Mouse (Mus musculus) midbrain, embryonic 15.5 days (tissue): Measurements from ENCODE around the gene Wdr24. TPM values are rescaled to one million over a fixed set of nuclear protein-coding genes. Genes with fewer than 3 reads are reported as not detected.

Experiments used
- ATAC-seq: fragments of 200-750 bp; cut with Nextera tagmentation; replicated peaks from 2 replicates; pipeline ENCODE4 v1.8.0; 2017; ENCODE audit warnings: moderate TSS enrichment
- H3K27ac ChIP-seq: fragments of 300-500 bp; sonication (generic); 2 replicates; pipeline ENCODE4 v1.5.1; 2015; ENCODE audit warnings: mild to moderate bottlenecking, inconsistent platforms
- H3K27me3 ChIP-seq: fragments of 300-500 bp; sonication (generic); replicated peaks from 2 replicates; pipeline ENCODE4 v1.6.1; 2015; ENCODE audit warnings: inconsistent platforms
- H3K36me3 ChIP-seq: fragments of 300-500 bp; sonication (generic); replicated peaks from 2 replicates; pipeline ENCODE4 v1.6.1; 2015; ENCODE audit warnings: inconsistent platforms
- H3K4me1 ChIP-seq: fragments of 300-500 bp; sonication (generic); 2 replicates; pipeline ENCODE4 v1.6.1; 2015; ENCODE audit warnings: inconsistent platforms
- H3K4me2 ChIP-seq: fragments of 300-500 bp; sonication (generic); 2 replicates; pipeline ENCODE4 v1.6.1; 2015; ENCODE audit warnings: inconsistent platforms, mild to moderate bottlenecking, moderate library complexity
- H3K4me3 ChIP-seq: fragments of 300-500 bp; sonication (generic); 2 replicates; pipeline ENCODE4 v1.5.1; 2015; ENCODE audit warnings: mild to moderate bottlenecking, inconsistent platforms
- H3K9ac ChIP-seq: fragments of 300-500 bp; sonication (generic); 2 replicates; pipeline ENCODE4 v1.6.1; 2015; ENCODE audit warnings: mild to moderate bottlenecking, inconsistent platforms
- H3K9me3 ChIP-seq: fragments of 300-500 bp; sonication (generic); 2 replicates; pipeline ENCODE4 v1.6.1; 2016; ENCODE audit warnings: inconsistent platforms
- WGBS: fragments of 180-500 bp; shearing (Covaris S2); methylation state at CpG from one replicate; pipeline ENCODE4 v1.1.7; 2015; ENCODE audit warnings: mixed read lengths; 5-methylcytosine and 5-hydroxymethylcytosine counted together
- polyA plus RNA-seq: library from polyadenylated mRNA; unstranded; fragments of >200 nt; fragmentation: Nextera tagmentation; extraction: Ambion mirVana; gene quantifications from 2 replicates; pipeline ENCODE4 v1.2.1, GENCODE M21; 2015

Gene Wdr24
- polyA plus RNA-seq, 1 experiment from 2014 or later = 35.2 TPM

- peaks cover 29% of the 10 kb centered on the region for H3K36me3 ChIP-seq
- peaks cover 20% of the 10 kb centered on the region for H3K4me1 ChIP-seq
- peak overlapping the region; percentile 23; the same call in 1 of the 2 replicates for H3K9ac ChIP-seq
Observed at GRCm38 (mm10) chr17:25843122-25843521, 19.7 kb downstream of the Wdr24 start.

GRCm38 (mm10) chr17:25843636-25844395, 20.4 kb downstream of the Wdr24 start:
- peak overlapping the region; percentile 90 for H3K4me2 ChIP-seq
- peak; percentile 27 for ATAC-seq
- H3K36me3 ChIP-seq = peaks cover 29% of the 10 kb centered on the region
- 4% methylated on average over 38 of the region's 38 CpGs for WGBS
- no peaks in the 10 kb centered on the region for H3K27me3 ChIP-seq
- peak overlapping the region; percentile 74 for H3K27ac ChIP-seq
- peak overlapping the region; percentile 87 for H3K4me3 ChIP-seq
- H3K9ac ChIP-seq = peak overlapping the region; percentile 80
- no peaks in the 10 kb centered on the region for H3K9me3 ChIP-seq
- peaks cover 18% of the 10 kb centered on the region for H3K4me1 ChIP-seq

More at GRCm38 (mm10) chr17:25843122-25843521, 19.7 kb downstream of the Wdr24 start:
- Histone ChIP-seq H3K27ac (no peak overlapping the region), H3K27me3 (no peaks in the 10 kb centered on the region), H3K9me3 (no peaks in the 10 kb centered on the region), H3K4me3 (peak overlapping the region; percentile 87), H3K4me2 (peak overlapping the region; percentile 90)
- WGBS = 89% methylated on average over 4 of the region's 4 CpGs
- ATAC-seq = no peak

- peak within 1 kb of the TSS; percentile 74 for H3K27ac ChIP-seq
- 2% methylated on average over 21 of the region's 21 CpGs for WGBS
Observed at GRCm38 (mm10) chr17:25844396-25844901, 21.0 kb downstream of the Wdr24 start, which contains the start of gene Rhot2. TSS of gene Rhot2 (minus strand) at chr17:25844851.

GRCm38 (mm10) chr17:25860229-25860628, 36.8 kb downstream of the Wdr24 start:
- Histone ChIP-seq H3K4me2 (peak overlapping the region; percentile 78), H3K27ac (no peak overlapping the region), H3K36me3 (no peaks in the 10 kb centered on the region), H3K9me3 (no peaks in the 10 kb centered on the region), H3K4me1 (peaks cover 18% of the 10 kb centered on the region), H3K9ac (no peak overlapping the region), H3K4me3 (0 out of 2 replicates have a peak overlapping the region, but pooled peaks have one; percentile 63), H3K27me3 (no peaks in the 10 kb centered on the region)
- ATAC-seq = no peak
- WGBS = 92% methylated on average over 6 of the region's 6 CpGs

More at GRCm38 (mm10) chr17:25844396-25844901, 21.0 kb downstream of the Wdr24 start, which contains the start of gene Rhot2:
- Histone ChIP-seq H3K4me1 (peaks cover 18% of the 10 kb centered on the region), H3K9me3 (no peaks in the 10 kb centered on the region), H3K4me2 (peak within 1 kb of the TSS; percentile 90), H3K9ac (peak within 1 kb of the TSS; percentile 80), H3K36me3 (peaks cover 26% of the 10 kb centered on the region), H3K27me3 (no peaks in the 10 kb centered on the region), H3K4me3 (peak within 1 kb of the TSS; percentile 87)
- ATAC-seq = peak; percentile 94

GRCm38 (mm10) chr17:25860832-25861703, 37.6 kb downstream of the Wdr24 start, which contains the start of gene Wdr90:
TSS of gene Wdr90 (minus strand) at chr17:25861501.
- H3K4me1 ChIP-seq = peaks cover 18% of the 10 kb centered on the region
- H3K9ac ChIP-seq = peak within 1 kb of the TSS; percentile 75
- no peaks in the 10 kb centered on the region for H3K9me3 ChIP-seq
- H3K4me2 ChIP-seq = peak within 1 kb of the TSS; percentile 78
- H3K4me3 ChIP-seq = peak within 1 kb of the TSS; percentile 63
- WGBS = 3% methylated on average over 65 of the region's 65 CpGs
- peak within 1 kb of the TSS; percentile 83 for H3K27ac ChIP-seq
- H3K27me3 ChIP-seq = no peaks in the 10 kb centered on the region
- peak; percentile 95 for ATAC-seq
- no peaks in the 10 kb centered on the region for H3K36me3 ChIP-seq

GRCm38 (mm10) chr17:25861704-25862612, 38.5 kb downstream of the Wdr24 start:
- Histone ChIP-seq H3K27me3 (no peaks in the 10 kb centered on the region), H3K4me2 (peak overlapping the region; percentile 78), H3K4me3 (peak overlapping the region; percentile 63), H3K27ac (peak overlapping the region; percentile 83), H3K9ac (peak overlapping the region; percentile 75), H3K9me3 (no peaks in the 10 kb centered on the region), H3K36me3 (no peaks in the 10 kb centered on the region), H3K4me1 (peaks cover 18% of the 10 kb centered on the region)
- peak; percentile 43 for ATAC-seq
- WGBS = 8% methylated on average over 6 of the region's 6 CpGs

GRCm38 (mm10) chr17:25863681-25864080, 40.3 kb downstream of the Wdr24 start:
- WGBS = 87% methylated on average over 6 of the region's 6 CpGs
- Histone ChIP-seq H3K4me3 (no peak overlapping the region), H3K27ac (no peak overlapping the region), H3K9ac (no peak overlapping the region), H3K9me3 (no peaks in the 10 kb centered on the region), H3K4me2 (no peak overlapping the region), H3K27me3 (no peaks in the 10 kb centered on the region), H3K4me1 (peaks cover 28% of the 10 kb centered on the region), H3K36me3 (no peaks in the 10 kb centered on the region)
- ATAC-seq = no peak

GRCm38 (mm10) chr17:25864311-25864710, 40.9 kb downstream of the Wdr24 start:
- Histone ChIP-seq H3K4me1 (peaks cover 32% of the 10 kb centered on the region), H3K27me3 (no peaks in the 10 kb centered on the region), H3K9ac (no peak overlapping the region), H3K4me3 (no peak overlapping the region), H3K4me2 (no peak overlapping the region), H3K9me3 (no peaks in the 10 kb centered on the region), H3K27ac (no peak overlapping the region), H3K36me3 (no peaks in the 10 kb centered on the region)
- WGBS = 89% methylated on average over 14 of the region's 14 CpGs
- ATAC-seq = no peak

- Histone ChIP-seq H3K4me1 (peaks cover 30% of the 10 kb centered on the region), H3K27ac (no peak overlapping the region), H3K4me2 (no peak overlapping the region), H3K36me3 (no peaks in the 10 kb centered on the region), H3K4me3 (no peak overlapping the region), H3K9ac (no peak overlapping the region), H3K9me3 (no peaks in the 10 kb centered on the region), H3K27me3 (no peaks in the 10 kb centered on the region)
- 91% methylated on average over 11 of the region's 11 CpGs for WGBS
- ATAC-seq = no peak
Observed at GRCm38 (mm10) chr17:25865288-25865687, 41.9 kb downstream of the Wdr24 start.

GRCm38 (mm10) chr17:25866172-25866571, 42.7 kb downstream of the Wdr24 start:
- Histone ChIP-seq H3K27me3 (no peaks in the 10 kb centered on the region), H3K36me3 (no peaks in the 10 kb centered on the region), H3K4me2 (no peak overlapping the region), H3K27ac (no peak overlapping the region), H3K4me3 (no peak overlapping the region), H3K4me1 (peaks cover 22% of the 10 kb centered on the region), H3K9me3 (no peaks in the 10 kb centered on the region), H3K9ac (no peak overlapping the region)
- 95% methylated on average over 3 of the region's 3 CpGs for WGBS
- no peak for ATAC-seq

- Histone ChIP-seq H3K36me3 (no peaks in the 10 kb centered on the region), H3K4me2 (peak overlapping the region; percentile 98), H3K27ac (no peak overlapping the region), H3K9ac (no peak overlapping the region; the same call in 1 of the 2 replicates), H3K4me3 (peak overlapping the region; percentile 79), H3K27me3 (no peaks in the 10 kb centered on the region), H3K9me3 (no peaks in the 10 kb centered on the region), H3K4me1 (peaks cover 15% of the 10 kb centered on the region)
- WGBS = 20% methylated on average over 7 of the region's 7 CpGs
- no peak for ATAC-seq
Observed at GRCm38 (mm10) chr17:25867509-25867835, 44.0 kb downstream of the Wdr24 start.
